Mouse (Mus musculus): ENCODE measurements around the gene Fam169b. TPM values are rescaled to one million over a fixed set of nuclear protein-coding genes. Genes with fewer than 3 reads are reported as not detected.

The Fam169b gene
- polyA plus RNA-seq, 1 experiment from 2014 or later: 0.49 TPM

DNA sequence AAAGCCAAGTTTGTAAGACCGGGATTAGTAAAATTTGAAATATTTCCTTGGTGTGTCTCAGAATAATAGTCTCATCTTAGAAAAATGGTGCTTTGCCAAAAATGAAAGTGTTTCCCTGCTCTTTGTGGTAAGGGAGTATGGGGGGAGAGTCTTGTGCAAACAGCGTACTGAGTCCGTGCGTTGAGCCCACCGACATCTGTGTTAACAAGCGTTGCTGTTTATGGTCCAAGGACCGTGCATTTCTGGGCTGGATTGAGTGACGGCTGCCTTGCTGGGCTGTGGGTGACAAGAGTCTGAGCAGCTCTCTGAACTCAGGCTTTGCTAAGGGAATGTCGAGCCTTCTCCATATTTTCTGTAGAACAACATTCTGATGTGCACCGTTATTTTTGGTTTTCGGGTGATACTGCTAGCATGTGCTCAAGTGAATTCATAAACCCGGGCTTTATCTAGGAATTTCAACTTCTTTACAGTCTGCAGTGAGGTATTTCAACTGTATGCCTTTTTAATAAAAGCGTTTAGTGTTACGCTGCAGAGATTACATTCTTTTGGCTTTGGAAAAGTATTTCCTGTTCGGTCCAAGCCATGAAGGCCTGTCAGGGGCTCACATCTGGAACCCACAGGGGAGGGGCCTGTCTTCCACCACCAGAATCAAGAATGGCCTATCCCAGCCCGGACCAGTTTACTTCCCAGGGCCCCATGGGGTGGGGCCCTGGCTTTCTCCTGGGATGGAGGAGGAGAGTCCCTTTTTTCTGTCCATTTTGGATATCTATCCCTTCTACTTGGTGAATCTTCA, 20.6 kb downstream of the Fam169b start:
- Histone ChIP-seq H3K36me3 (replicated peaks) (no peaks in the 10 kb centered on the region), H3K4me2 (no peak overlapping the region), H3K9ac (no peak overlapping the region), H3K27ac (no peak overlapping the region), H3K9me3 (no peaks in the 10 kb centered on the region), H3K4me1 (no peaks in the 10 kb centered on the region), H3K4me3 (replicated peaks) (no peak overlapping the region), H3K27me3 (no peaks in the 10 kb centered on the region)
- 79% methylated on average over 16 of the region's 16 CpGs for WGBS
- ATAC-seq (ENCODE audit: low FRiP score): no peak

DNA sequence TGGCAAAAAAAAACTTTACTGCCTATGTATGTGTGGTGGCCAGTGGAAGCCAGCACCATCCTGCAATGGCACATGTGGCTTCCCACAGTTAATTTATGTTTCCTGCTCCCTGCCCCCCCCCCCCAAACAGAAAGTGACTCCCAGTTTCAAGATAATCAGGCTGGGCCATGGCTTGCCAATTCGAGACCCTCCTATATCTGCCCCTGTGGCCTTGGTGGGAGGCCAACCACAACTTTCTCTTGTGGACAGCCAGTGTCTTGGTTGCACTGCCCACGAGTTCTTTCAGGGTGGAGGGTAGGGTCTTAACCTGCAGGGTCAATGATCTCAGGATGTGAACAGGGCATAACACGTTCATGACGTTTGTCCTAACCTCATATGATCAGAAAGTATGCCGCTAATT, 22.8 kb downstream of the Fam169b start:
- no peak for ATAC-seq (ENCODE audit: low FRiP score)
- Histone ChIP-seq H3K4me1 (no peaks in the 10 kb centered on the region), H3K9me3 (no peaks in the 10 kb centered on the region), H3K36me3 (replicated peaks) (no peaks in the 10 kb centered on the region), H3K27me3 (no peaks in the 10 kb centered on the region), H3K27ac (no peak overlapping the region), H3K4me2 (no peak overlapping the region), H3K9ac (no peak overlapping the region), H3K4me3 (replicated peaks) (no peak overlapping the region)
- WGBS: 94% methylated on average over 5 of the region's 5 CpGs

GRCm38 (mm10) chr7:68298381-68299076, 24.9 kb downstream of the Fam169b start:
- 90% methylated on average over 13 of the region's 13 CpGs for WGBS
- H3K4me1 ChIP-seq: no peaks in the 10 kb centered on the region
- no peaks in the 10 kb centered on the region for H3K27me3 ChIP-seq
- H3K36me3 ChIP-seq (replicated peaks): no peaks in the 10 kb centered on the region
- H3K4me3 ChIP-seq (replicated peaks): no peak overlapping the region
- ATAC-seq (ENCODE audit: low FRiP score): no peak
- no peaks in the 10 kb centered on the region for H3K9me3 ChIP-seq
- no peak overlapping the region for H3K27ac ChIP-seq
- no peak overlapping the region for H3K4me2 ChIP-seq
- no peak overlapping the region for H3K9ac ChIP-seq

DNA sequence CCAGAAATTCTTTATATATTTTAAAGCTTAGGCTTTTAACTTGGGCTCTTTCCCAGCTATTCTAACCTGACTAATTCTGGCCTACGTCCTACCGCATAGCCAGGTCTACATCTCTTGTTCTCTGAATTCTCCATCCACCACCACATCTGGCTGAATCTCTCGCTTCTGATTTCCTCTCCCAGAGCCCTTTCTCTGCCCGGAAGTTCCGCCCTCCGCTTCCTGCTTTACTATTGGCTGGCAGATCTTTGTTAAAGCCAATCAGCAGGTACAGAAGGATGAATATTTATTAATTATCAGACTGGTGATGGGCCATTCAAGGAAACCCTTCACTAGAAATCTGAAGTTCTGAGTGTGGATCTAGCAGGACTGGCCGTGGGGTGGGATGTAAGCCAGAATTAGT, 27.5 kb downstream of the Fam169b start:
- H3K9me3 ChIP-seq: no peaks in the 10 kb centered on the region
- H3K36me3 ChIP-seq (replicated peaks): no peaks in the 10 kb centered on the region

DNA sequence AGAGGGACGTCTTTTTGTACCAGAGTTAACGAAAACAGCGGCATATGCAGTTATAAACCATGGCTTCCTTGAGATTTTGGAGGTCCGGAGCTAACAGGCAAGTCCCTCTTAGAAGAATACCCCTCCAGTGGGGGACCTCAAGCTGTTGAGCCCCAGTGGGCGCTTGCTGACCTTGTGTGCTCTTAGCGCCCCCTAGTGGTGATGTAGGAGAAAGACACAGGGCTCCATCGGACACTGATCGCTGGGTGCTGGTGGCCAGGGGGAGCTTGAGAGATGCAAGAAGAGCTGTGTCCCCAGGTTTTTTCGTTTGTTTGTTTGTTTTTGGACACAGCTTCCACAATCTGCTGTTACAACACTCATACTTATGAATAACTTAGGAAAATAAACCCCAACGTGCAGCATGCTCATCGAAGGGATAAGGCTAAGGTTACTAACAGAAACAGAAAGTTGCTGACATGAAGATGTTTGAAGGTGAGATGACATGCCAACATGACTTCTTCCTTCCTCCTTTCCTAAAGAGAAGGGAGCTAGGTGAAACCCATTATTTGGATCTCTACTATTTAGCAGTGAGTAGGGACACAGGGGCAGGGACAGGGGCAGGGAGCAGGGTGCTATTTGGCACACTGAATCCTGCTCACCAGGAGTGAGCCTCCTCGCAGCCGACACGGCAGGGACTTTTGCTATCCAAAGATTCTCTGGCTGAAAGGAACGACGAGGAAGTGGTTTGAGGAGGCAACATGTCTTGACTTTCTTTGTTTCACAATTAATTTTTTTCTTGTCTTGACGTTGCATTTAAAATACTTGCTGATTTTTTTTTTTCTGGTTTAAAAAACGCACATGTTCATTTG, 29.2 kb downstream of the Fam169b start:
- H3K4me1 ChIP-seq: no peaks in the 10 kb centered on the region; the same call in 1 of the 2 replicates
- no peaks in the 10 kb centered on the region for H3K27me3 ChIP-seq
- H3K9ac ChIP-seq: no peak overlapping the region
- WGBS: 37% methylated on average over 18 of the region's 18 CpGs
- H3K4me2 ChIP-seq: peak overlapping the region; percentile 5
- H3K9me3 ChIP-seq: no peaks in the 10 kb centered on the region
- H3K4me3 ChIP-seq (replicated peaks): no peak overlapping the region
- no peak for ATAC-seq (ENCODE audit: low FRiP score)
- H3K36me3 ChIP-seq (replicated peaks): no peaks in the 10 kb centered on the region
- H3K27ac ChIP-seq: no peak overlapping the region

More for the DNA sequence above, 27.5 kb downstream of the Fam169b start:
- no peak for ATAC-seq (ENCODE audit: low FRiP score)
- Histone ChIP-seq H3K9ac (no peak overlapping the region), H3K4me1 (no peaks in the 10 kb centered on the region; the same call in 1 of the 2 replicates), H3K27ac (no peak overlapping the region), H3K4me3 (replicated peaks) (no peak overlapping the region), H3K4me2 (no peak overlapping the region), H3K27me3 (no peaks in the 10 kb centered on the region)
- 86% methylated on average over 7 of the region's 7 CpGs for WGBS

GRCm38 (mm10) chr7:68303685-68304084, 30.0 kb downstream of the Fam169b start:
- H3K4me2 ChIP-seq: no peak overlapping the region
- no peak overlapping the region for H3K27ac ChIP-seq
- no peaks in the 10 kb centered on the region for H3K9me3 ChIP-seq
- no peak for ATAC-seq (ENCODE audit: low FRiP score)
- WGBS: 64% methylated on average over 6 of the region's 6 CpGs
- no peak overlapping the region for H3K4me3 ChIP-seq (replicated peaks)
- no peak overlapping the region for H3K9ac ChIP-seq
- H3K4me1 ChIP-seq: no peaks in the 10 kb centered on the region; the same call in 1 of the 2 replicates
- no peaks in the 10 kb centered on the region for H3K36me3 ChIP-seq (replicated peaks)
- no peaks in the 10 kb centered on the region for H3K27me3 ChIP-seq

DNA sequence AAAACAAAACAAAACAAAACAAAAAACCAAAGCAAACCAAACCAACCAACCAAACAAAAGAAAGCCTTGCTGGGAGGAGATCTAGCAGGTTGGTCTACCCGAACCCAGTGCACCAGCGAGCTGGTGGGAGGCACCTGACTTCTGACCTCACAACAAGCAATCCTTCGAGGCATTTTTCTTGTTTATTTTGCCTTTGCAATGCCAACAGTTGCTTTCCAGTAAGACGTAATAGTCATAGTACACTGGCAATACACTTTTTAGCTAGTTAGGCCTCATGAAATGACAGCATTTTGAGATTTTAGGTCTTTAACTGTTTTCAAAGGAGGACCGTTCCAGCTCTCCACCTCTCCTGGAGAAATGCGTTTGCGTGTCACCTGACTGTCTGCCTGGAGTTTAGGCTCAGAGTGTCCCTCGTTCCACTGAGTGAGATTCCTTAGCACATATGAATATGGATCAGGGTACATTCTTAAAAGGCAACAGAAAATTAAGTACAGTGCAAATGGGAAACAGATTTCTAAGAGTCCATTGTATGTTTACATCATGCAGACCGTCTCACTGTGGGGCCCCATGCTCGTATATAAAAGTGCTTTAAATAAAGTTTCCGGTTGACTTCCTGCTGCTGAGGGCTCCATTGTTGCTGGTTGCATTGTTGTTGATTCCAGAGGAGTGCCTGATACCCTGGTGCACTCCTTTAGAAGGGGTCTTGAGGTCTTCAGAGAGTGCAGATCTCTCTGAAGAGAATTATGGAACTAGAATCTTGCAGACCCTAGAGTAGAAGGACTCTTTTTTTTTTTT, 32.3 kb downstream of the Fam169b start:
- Histone ChIP-seq H3K27me3 (no peaks in the 10 kb centered on the region), H3K9me3 (no peaks in the 10 kb centered on the region), H3K36me3 (replicated peaks) (no peaks in the 10 kb centered on the region), H3K27ac (no peak overlapping the region), H3K9ac (no peak overlapping the region), H3K4me2 (no peak overlapping the region), H3K4me1 (no peaks in the 10 kb centered on the region; the same call in 1 of the 2 replicates), H3K4me3 (replicated peaks) (no peak overlapping the region)
- 57% methylated on average over 11 of the region's 11 CpGs for WGBS
- ATAC-seq (ENCODE audit: low FRiP score): no peak

GRCm38 (mm10) chr7:68306756-68307155, 33.1 kb downstream of the Fam169b start:
- WGBS: 94% methylated on average over 8 of the region's 8 CpGs
- ATAC-seq (ENCODE audit: low FRiP score): no peak
- Histone ChIP-seq H3K27ac (no peak overlapping the region), H3K9ac (no peak overlapping the region), H3K9me3 (no peaks in the 10 kb centered on the region), H3K4me1 (no peaks in the 10 kb centered on the region; the same call in 1 of the 2 replicates), H3K36me3 (replicated peaks) (no peaks in the 10 kb centered on the region), H3K27me3 (no peaks in the 10 kb centered on the region), H3K4me3 (replicated peaks) (no peak overlapping the region), H3K4me2 (no peak overlapping the region)

GRCm38 (mm10) chr7:68311469-68311868, 37.8 kb downstream of the Fam169b start:
- ATAC-seq (ENCODE audit: low FRiP score): no peak
- H3K4me3 ChIP-seq (replicated peaks): no peak overlapping the region
- no peak overlapping the region for H3K27ac ChIP-seq
- H3K4me2 ChIP-seq: no peak overlapping the region
- no peaks in the 10 kb centered on the region for H3K36me3 ChIP-seq (replicated peaks)
- H3K27me3 ChIP-seq: no peaks in the 10 kb centered on the region
- WGBS: 89% methylated on average over 6 of the region's 6 CpGs
- H3K4me1 ChIP-seq: 0 out of 2 replicates have a peak, but pooled peaks cover 6% of the 10 kb centered on the region
- H3K9ac ChIP-seq: no peak overlapping the region
- H3K9me3 ChIP-seq: no peaks in the 10 kb centered on the region

DNA sequence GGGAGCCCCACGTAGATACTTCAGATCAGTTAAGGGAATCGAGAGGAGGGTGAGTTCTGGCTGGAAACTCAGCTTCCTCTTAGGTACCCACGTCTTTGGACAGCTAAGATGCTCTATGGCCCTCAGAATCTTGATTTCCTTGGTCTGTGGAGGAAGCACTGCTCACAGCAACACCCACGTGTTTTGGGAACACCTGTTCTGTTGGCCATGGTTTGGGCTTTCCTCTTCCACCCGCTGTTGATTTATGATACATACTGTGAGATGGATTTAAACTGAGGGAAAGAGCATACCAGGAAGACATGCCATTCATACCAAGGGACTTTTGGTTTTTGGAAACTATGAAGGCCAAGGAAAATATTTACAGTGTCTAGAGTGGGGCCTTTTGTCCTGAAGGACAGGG, 38.8 kb downstream of the Fam169b start:
- WGBS: 85% methylated on average over 5 of the region's 5 CpGs
- 0 out of 2 replicates have a peak, but pooled peaks cover 6% of the 10 kb centered on the region for H3K4me1 ChIP-seq
- no peaks in the 10 kb centered on the region for H3K36me3 ChIP-seq (replicated peaks)
- ATAC-seq (ENCODE audit: low FRiP score): no peak
- H3K4me2 ChIP-seq: no peak overlapping the region
- H3K4me3 ChIP-seq (replicated peaks): no peak overlapping the region
- H3K9ac ChIP-seq: no peak overlapping the region
- no peak overlapping the region for H3K27ac ChIP-seq
- no peaks in the 10 kb centered on the region for H3K9me3 ChIP-seq
- H3K27me3 ChIP-seq: 0 out of 2 replicates have a peak, but pooled peaks cover 2% of the 10 kb centered on the region

DNA sequence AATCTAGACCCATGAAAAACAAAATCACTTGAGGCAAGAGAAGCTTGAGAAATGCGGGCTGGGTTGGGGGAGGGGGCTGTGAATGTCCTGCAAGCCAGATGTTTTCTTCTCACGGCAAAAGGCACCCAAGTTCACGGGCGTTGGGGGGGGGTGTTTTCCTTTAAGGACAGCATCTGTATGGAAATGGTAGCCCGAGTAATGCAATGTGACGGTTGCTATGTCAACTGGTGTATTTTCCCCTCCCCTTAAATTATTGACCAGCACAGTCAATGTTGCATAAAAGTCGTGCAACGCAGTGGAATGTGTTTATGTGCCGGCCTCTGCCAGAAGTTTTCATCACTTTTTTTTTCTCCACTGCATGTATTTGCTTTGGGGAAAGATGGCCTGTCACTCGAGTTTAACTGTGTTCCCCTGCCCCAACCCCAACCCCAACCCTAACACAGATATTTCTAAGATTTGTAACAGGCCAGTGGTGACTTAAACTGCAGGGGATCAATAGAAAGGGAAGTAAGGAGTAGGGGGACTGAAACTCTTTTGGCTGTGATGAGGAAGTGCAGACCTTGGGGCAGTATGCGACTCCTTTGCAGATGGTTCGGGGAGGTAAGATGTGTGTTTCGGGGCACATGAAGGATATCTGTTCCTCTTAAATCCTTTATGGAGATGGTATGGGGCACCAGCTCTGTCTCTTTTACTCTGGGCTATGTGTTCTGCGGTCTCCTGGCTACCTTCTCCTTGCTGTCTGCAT, 39.6 kb downstream of the Fam169b start:
- no peak overlapping the region for H3K4me2 ChIP-seq
- H3K4me3 ChIP-seq (replicated peaks): no peak overlapping the region
- 77% methylated on average over 14 of the region's 14 CpGs for WGBS
- 0 out of 2 replicates have a peak, but pooled peaks cover 6% of the 10 kb centered on the region for H3K4me1 ChIP-seq
- H3K9me3 ChIP-seq: no peaks in the 10 kb centered on the region
- 0 out of 2 replicates have a peak, but pooled peaks cover 2% of the 10 kb centered on the region for H3K27me3 ChIP-seq
- no peaks in the 10 kb centered on the region for H3K36me3 ChIP-seq (replicated peaks)
- no peak overlapping the region for H3K9ac ChIP-seq
- ATAC-seq (ENCODE audit: low FRiP score): no peak
- no peak overlapping the region for H3K27ac ChIP-seq
